Mouse (Mus musculus): Measurements from ENCODE around the gene Duxbl1. TPM values are rescaled to one million over a fixed set of nuclear protein-coding genes. Genes with fewer than 3 reads are reported as not detected.
"Not testable (repeated sequence)": the region's sequence is repeated elsewhere in the genome, so short reads cannot be mapped to it uniquely, and the experiment has no call there.

The Duxbl1 gene
- 0.95 and 1.5 TPM in 2 replicates for polyA plus RNA-seq (2012; rRNA removed)

- not testable (repeated sequence) for H3K4me1 ChIP-seq (ENCODE audit: control insufficient read depth, insufficient read depth, low read length); H3K4me3 ChIP-seq (ENCODE audit: insufficient read depth, low read length); H3K27ac ChIP-seq (ENCODE audit: insufficient read depth, low read length)
Observed at GRCm38 (mm10) chr14:25978371-25979241, at the start of gene Duxbl1. Duxbl1 (plus strand) TSS chr14:25978577.

- H3K27ac ChIP-seq (ENCODE audit: insufficient read depth, low read length); H3K4me1 ChIP-seq (ENCODE audit: control insufficient read depth, insufficient read depth, low read length); H3K4me3 ChIP-seq (ENCODE audit: insufficient read depth, low read length): not testable (repeated sequence)
Observed at GRCm38 (mm10) chr14:25936867-25937630, 41.3 kb upstream of the Duxbl1 start.

- not testable (repeated sequence) for H3K4me1 ChIP-seq (ENCODE audit: control insufficient read depth, insufficient read depth, low read length); H3K27ac ChIP-seq (ENCODE audit: insufficient read depth, low read length); H3K4me3 ChIP-seq (ENCODE audit: insufficient read depth, low read length)
Observed at GRCm38 (mm10) chr14:25938004-25938403, 40.4 kb upstream of the Duxbl1 start, which contains the start of gene Cphx1. Cphx1 (plus strand) TSS chr14:25938304.

GRCm38 (mm10) chr14:25957861-25958260, 20.5 kb upstream of the Duxbl1 start:
- not testable (repeated sequence) for H3K27ac ChIP-seq (ENCODE audit: insufficient read depth, low read length); H3K4me1 ChIP-seq (ENCODE audit: control insufficient read depth, insufficient read depth, low read length); H3K4me3 ChIP-seq (ENCODE audit: insufficient read depth, low read length)

GRCm38 (mm10) chr14:25979242-25979941, 1.0 kb downstream of the Duxbl1 start:
- H3K4me3 ChIP-seq (ENCODE audit: insufficient read depth, low read length); H3K27ac ChIP-seq (ENCODE audit: insufficient read depth, low read length); H3K4me1 ChIP-seq (ENCODE audit: control insufficient read depth, insufficient read depth, low read length): not testable (repeated sequence)

GRCm38 (mm10) chr14:25981880-25982279, 3.5 kb downstream of the Duxbl1 start:
- not testable (repeated sequence) for H3K27ac ChIP-seq (ENCODE audit: insufficient read depth, low read length); H3K4me1 ChIP-seq (ENCODE audit: control insufficient read depth, insufficient read depth, low read length); H3K4me3 ChIP-seq (ENCODE audit: insufficient read depth, low read length)

GRCm38 (mm10) chr14:26007462-26007861, 29.1 kb downstream of the Duxbl1 start:
- not testable (repeated sequence) for H3K4me1 ChIP-seq (ENCODE audit: control insufficient read depth, insufficient read depth, low read length); H3K4me3 ChIP-seq (ENCODE audit: insufficient read depth, low read length); H3K27ac ChIP-seq (ENCODE audit: insufficient read depth, low read length)

- H3K27ac ChIP-seq (ENCODE audit: insufficient read depth, low read length); H3K4me1 ChIP-seq (ENCODE audit: control insufficient read depth, insufficient read depth, low read length); H3K4me3 ChIP-seq (ENCODE audit: insufficient read depth, low read length): not testable (repeated sequence)
Observed at GRCm38 (mm10) chr14:26016414-26016813, 38.0 kb downstream of the Duxbl1 start.

GRCm38 (mm10) chr14:26021555-26021954, 43.2 kb downstream of the Duxbl1 start:
- not testable (repeated sequence) for H3K4me1 ChIP-seq (ENCODE audit: control insufficient read depth, insufficient read depth, low read length); H3K27ac ChIP-seq (ENCODE audit: insufficient read depth, low read length); H3K4me3 ChIP-seq (ENCODE audit: insufficient read depth, low read length)

DNA sequence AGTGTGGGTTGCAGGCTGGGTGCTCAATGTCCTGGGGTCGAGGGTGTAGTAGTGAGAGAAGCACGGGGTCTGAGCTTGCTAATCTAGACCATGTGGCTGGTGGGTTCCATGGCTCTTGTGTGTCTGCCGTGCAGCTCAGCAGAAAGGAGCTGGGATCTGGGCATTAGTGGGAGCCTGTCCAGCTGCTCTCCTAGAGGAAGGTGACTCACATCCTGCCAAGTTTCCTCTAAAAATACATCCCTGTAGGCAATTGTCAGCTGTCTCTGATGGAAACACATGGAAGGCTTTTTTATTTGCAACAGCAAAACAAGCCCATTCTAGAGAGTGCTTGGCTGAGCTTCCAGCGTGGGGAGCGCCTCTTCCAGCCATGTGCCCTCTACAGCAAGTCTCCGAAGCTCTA, 44.5 kb downstream of the Duxbl1 start:
- H3K4me3 ChIP-seq (ENCODE audit: insufficient read depth, low read length); H3K4me1 ChIP-seq (ENCODE audit: control insufficient read depth, insufficient read depth, low read length); H3K27ac ChIP-seq (ENCODE audit: insufficient read depth, low read length): not testable (repeated sequence)

- H3K4me3 ChIP-seq (ENCODE audit: insufficient read depth, low read length); H3K4me1 ChIP-seq (ENCODE audit: control insufficient read depth, insufficient read depth, low read length); H3K27ac ChIP-seq (ENCODE audit: insufficient read depth, low read length): not testable (repeated sequence)
Observed at GRCm38 (mm10) chr14:26025653-26026052, 47.3 kb downstream of the Duxbl1 start.

- not testable (repeated sequence) for H3K27ac ChIP-seq (ENCODE audit: insufficient read depth, low read length); H3K4me3 ChIP-seq (ENCODE audit: insufficient read depth, low read length); H3K4me1 ChIP-seq (ENCODE audit: control insufficient read depth, insufficient read depth, low read length)
Observed at GRCm38 (mm10) chr14:26034364-26034763, 56.0 kb downstream of the Duxbl1 start.

DNA sequence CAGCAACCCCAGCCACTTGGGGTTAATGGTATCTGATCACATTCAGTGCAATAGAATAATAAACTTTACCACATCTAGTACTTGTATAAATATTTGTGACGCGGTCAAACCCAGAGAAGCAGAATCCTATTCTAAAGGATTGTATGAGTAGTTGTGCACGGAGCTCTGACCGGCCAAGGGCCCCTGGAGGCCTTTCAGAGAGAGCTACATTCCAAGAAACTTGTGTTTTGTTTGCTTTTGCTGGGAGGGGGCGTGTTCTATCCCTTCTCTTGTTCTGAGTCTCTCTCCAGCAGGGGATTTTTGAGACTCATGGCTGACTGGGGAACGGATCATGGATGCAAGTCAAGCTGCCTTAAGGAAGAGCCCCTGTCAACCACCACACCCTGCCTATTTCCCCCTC, 57.1 kb downstream of the Duxbl1 start:
- H3K4me3 ChIP-seq (ENCODE audit: insufficient read depth, low read length); H3K4me1 ChIP-seq (ENCODE audit: control insufficient read depth, insufficient read depth, low read length); H3K27ac ChIP-seq (ENCODE audit: insufficient read depth, low read length): not testable (repeated sequence)
